Mouse (Mus musculus) hindbrain, embryonic 13.5 days (tissue): ENCODE data around the gene Gm5538. TPM values are rescaled to one million over a fixed set of nuclear protein-coding genes. Genes with fewer than 3 reads are reported as not detected.

Experiments
- ATAC-seq: fragments of 200-750 bp; cut with Nextera tagmentation; 2 replicates; pipeline ENCODE4 v1.8.0; 2017; ENCODE audit warnings: moderate TSS enrichment; ENCODE audit not compliant: low FRiP score
- H3K27ac ChIP-seq: fragments of 300-500 bp; sonication (generic); 2 replicates; pipeline ENCODE4 v1.5.1; 2015; ENCODE audit warnings: inconsistent platforms, mild to moderate bottlenecking, moderate library complexity
- H3K27me3 ChIP-seq: fragments of 300-500 bp; sonication (generic); 2 replicates; pipeline ENCODE4 v1.6.1; 2015; ENCODE audit warnings: mild to moderate bottlenecking, inconsistent platforms
- H3K36me3 ChIP-seq: fragments of 300-500 bp; sonication (generic); 2 replicates; pipeline ENCODE4 v1.6.1; 2015; ENCODE audit warnings: mild to moderate bottlenecking, inconsistent platforms
- H3K4me1 ChIP-seq: fragments of 300-500 bp; sonication (generic); replicated peaks from 2 replicates; pipeline ENCODE4 v1.6.1; 2015; ENCODE audit warnings: inconsistent platforms
- H3K4me2 ChIP-seq: fragments of 300-500 bp; sonication (generic); 2 replicates; pipeline ENCODE4 v1.6.1; 2015; ENCODE audit warnings: inconsistent platforms, mild to moderate bottlenecking, moderate library complexity
- H3K4me3 ChIP-seq: fragments of 300-500 bp; sonication (generic); 2 replicates; pipeline ENCODE4 v1.5.1; 2015; ENCODE audit warnings: mild to moderate bottlenecking, inconsistent platforms
- H3K9ac ChIP-seq: fragments of 300-500 bp; sonication (generic); 2 replicates; pipeline ENCODE4 v1.6.1; 2015; ENCODE audit warnings: mild to moderate bottlenecking, inconsistent platforms
- H3K9me3 ChIP-seq: fragments of 300-500 bp; sonication (generic); 2 replicates; pipeline ENCODE4 v1.6.1; 2016; ENCODE audit warnings: inconsistent platforms
- WGBS: fragments of 180-500 bp; shearing (Covaris S2); methylation state at CpG from one replicate; pipeline ENCODE4 v1.1.7; 2015; 5-methylcytosine and 5-hydroxymethylcytosine counted together
- polyA plus RNA-seq: library from polyadenylated mRNA; unstranded; fragments of >200 nt; fragmentation: Nextera tagmentation; extraction: Ambion mirVana; gene quantifications from 2 replicates; pipeline ENCODE4 v1.2.1, GENCODE M21; 2015

The Gm5538 gene
- polyA plus RNA-seq = not detected in 2 replicates

GRCm38 (mm10) chr3:59729490-59729889, at the start of gene Gm5538:
TSS of gene Gm5538 (plus strand) at chr3:59729790.
- Histone ChIP-seq H3K9ac (no peak within 1 kb of the TSS), H3K4me1 (no peaks in the 10 kb centered on the region), H3K27me3 (no peaks in the 10 kb centered on the region), H3K9me3 (no peaks in the 10 kb centered on the region), H3K27ac (no peak within 1 kb of the TSS), H3K4me3 (no peak within 1 kb of the TSS), H3K36me3 (no peaks in the 10 kb centered on the region), H3K4me2 (no peak within 1 kb of the TSS)
- no peak for ATAC-seq
- 90% methylated on average over 2 of the region's 2 CpGs for WGBS

GRCm38 (mm10) chr3:59697391-59697790, 32.2 kb upstream of the Gm5538 start:
- H3K27ac ChIP-seq = no peak overlapping the region
- no peaks in the 10 kb centered on the region for H3K27me3 ChIP-seq
- no peak overlapping the region for H3K4me3 ChIP-seq
- 88% methylated on average over 3 of the region's 3 CpGs for WGBS
- no peak overlapping the region for H3K4me2 ChIP-seq
- H3K4me1 ChIP-seq = no peaks in the 10 kb centered on the region
- H3K9me3 ChIP-seq = no peaks in the 10 kb centered on the region
- no peak for ATAC-seq
- H3K9ac ChIP-seq = no peak overlapping the region
- H3K36me3 ChIP-seq = no peaks in the 10 kb centered on the region

- Histone ChIP-seq H3K4me1 (no peaks in the 10 kb centered on the region), H3K9ac (no peak overlapping the region), H3K9me3 (no peaks in the 10 kb centered on the region), H3K4me2 (no peak overlapping the region), H3K27me3 (no peaks in the 10 kb centered on the region), H3K4me3 (no peak overlapping the region), H3K27ac (no peak overlapping the region), H3K36me3 (no peaks in the 10 kb centered on the region)
- no peak for ATAC-seq
- WGBS = 94% methylated on average over 1 of the region's 1 CpGs
These were observed 26.9 kb upstream of the Gm5538 start for GRCm38 (mm10) chr3:59702614-59703110.

- H3K9me3 ChIP-seq = no peaks in the 10 kb centered on the region
- 90% methylated on average over 1 of the region's 1 CpGs for WGBS
- no peak overlapping the region for H3K27ac ChIP-seq
- H3K4me3 ChIP-seq = no peak overlapping the region
- H3K9ac ChIP-seq = no peak overlapping the region
- no peaks in the 10 kb centered on the region for H3K27me3 ChIP-seq
- no peaks in the 10 kb centered on the region for H3K36me3 ChIP-seq
- ATAC-seq = no peak
- no peak overlapping the region for H3K4me2 ChIP-seq
- no peaks in the 10 kb centered on the region for H3K4me1 ChIP-seq
These were observed 10.3 kb downstream of the Gm5538 start for GRCm38 (mm10) chr3:59739866-59740265.

- H3K9ac ChIP-seq = no peak overlapping the region
- H3K9me3 ChIP-seq = no peaks in the 10 kb centered on the region
- H3K27ac ChIP-seq = no peak overlapping the region
- no peak for ATAC-seq
- no peaks in the 10 kb centered on the region for H3K27me3 ChIP-seq
- no peaks in the 10 kb centered on the region for H3K36me3 ChIP-seq
- H3K4me1 ChIP-seq = no peaks in the 10 kb centered on the region
- no peak overlapping the region for H3K4me3 ChIP-seq
- H3K4me2 ChIP-seq = no peak overlapping the region
- WGBS = 18% methylated on average over 2 of the region's 2 CpGs
These were observed 14.6 kb downstream of the Gm5538 start for GRCm38 (mm10) chr3:59744181-59744580.

Other genes with a start within 250 kb of the Gm5538 start
- not detected in 2 replicates for gene Gm8298, start 131.3 kb downstream of the Gm5538 start, polyA plus RNA-seq
- not detected in 2 replicates for gene C130079G13Rik, start 195.4 kb downstream of the Gm5538 start, polyA plus RNA-seq